Mouse (Mus musculus): ENCODE measurements around the gene Tlx1.

Gene Tlx1

GRCm38 (mm10) chr19:45150490-45151181, at the start of gene Tlx1:
TSS of gene Tlx1 (plus strand) at chr19:45150680.
- no peak for DNase-seq (ENCODE audit: low spot score)

- DNase-seq (ENCODE audit: low spot score), result no peak
Observed at GRCm38 (mm10) chr19:45105591-45105990, 44.9 kb upstream of the Tlx1 start.

GRCm38 (mm10) chr19:45106689-45107088, 43.8 kb upstream of the Tlx1 start:
- no peak for DNase-seq (ENCODE audit: low spot score)

GRCm38 (mm10) chr19:45110681-45111080, 39.8 kb upstream of the Tlx1 start:
- no peak for DNase-seq (ENCODE audit: low spot score)

GRCm38 (mm10) chr19:45112444-45112843, 38.0 kb upstream of the Tlx1 start:
- no peak for DNase-seq (ENCODE audit: low spot score)

GRCm38 (mm10) chr19:45113791-45114460, 36.6 kb upstream of the Tlx1 start:
- DNase-seq (ENCODE audit: low spot score), result no peak

- DNase-seq (ENCODE audit: low spot score), result no peak
Observed at GRCm38 (mm10) chr19:45114772-45115171, 35.7 kb upstream of the Tlx1 start.

GRCm38 (mm10) chr19:45116798-45117197, 33.7 kb upstream of the Tlx1 start:
- DNase-seq (ENCODE audit: low spot score), result no peak

GRCm38 (mm10) chr19:45131966-45132628, 18.4 kb upstream of the Tlx1 start:
- no peak for DNase-seq (ENCODE audit: low spot score)

- DNase-seq (ENCODE audit: low spot score), result no peak
Observed at GRCm38 (mm10) chr19:45142531-45142930, 7.9 kb upstream of the Tlx1 start.

GRCm38 (mm10) chr19:45143214-45143895, 7.1 kb upstream of the Tlx1 start:
- DNase-seq (ENCODE audit: low spot score), result no peak

GRCm38 (mm10) chr19:45147071-45147470, 3.4 kb upstream of the Tlx1 start:
- no peak for DNase-seq (ENCODE audit: low spot score)

GRCm38 (mm10) chr19:45151361-45152182, 1.1 kb downstream of the Tlx1 start:
- no peak for DNase-seq (ENCODE audit: low spot score)

- no peak for DNase-seq (ENCODE audit: low spot score)
Observed at GRCm38 (mm10) chr19:45152183-45152650, 1.7 kb downstream of the Tlx1 start.

GRCm38 (mm10) chr19:45153311-45154058, 3.0 kb downstream of the Tlx1 start:
- no peak for DNase-seq (ENCODE audit: low spot score)

- DNase-seq (ENCODE audit: low spot score), result no peak
Observed at GRCm38 (mm10) chr19:45154059-45154386, 3.5 kb downstream of the Tlx1 start.

GRCm38 (mm10) chr19:45154521-45154920, 4.0 kb downstream of the Tlx1 start:
- DNase-seq (ENCODE audit: low spot score), result no peak

- DNase-seq (ENCODE audit: low spot score), result no peak
Observed at GRCm38 (mm10) chr19:45155141-45155790, 4.8 kb downstream of the Tlx1 start.

- no peak for DNase-seq (ENCODE audit: low spot score)
Observed at GRCm38 (mm10) chr19:45155791-45156186, 5.3 kb downstream of the Tlx1 start.

GRCm38 (mm10) chr19:45156381-45156780, 5.9 kb downstream of the Tlx1 start:
- no peak for DNase-seq (ENCODE audit: low spot score)
